Mouse (Mus musculus) thymus, postnatal 10 days (tissue): ENCODE measurements around the gene Sapcd1.

Experiments
- DNase-seq, 2 experiments: peaks; one replicate each; pipeline ENCODE4 v3.0.0; 2021; ENCODE audit warnings: low spot score in 2 of 2

Sapcd1 gene

DNA sequence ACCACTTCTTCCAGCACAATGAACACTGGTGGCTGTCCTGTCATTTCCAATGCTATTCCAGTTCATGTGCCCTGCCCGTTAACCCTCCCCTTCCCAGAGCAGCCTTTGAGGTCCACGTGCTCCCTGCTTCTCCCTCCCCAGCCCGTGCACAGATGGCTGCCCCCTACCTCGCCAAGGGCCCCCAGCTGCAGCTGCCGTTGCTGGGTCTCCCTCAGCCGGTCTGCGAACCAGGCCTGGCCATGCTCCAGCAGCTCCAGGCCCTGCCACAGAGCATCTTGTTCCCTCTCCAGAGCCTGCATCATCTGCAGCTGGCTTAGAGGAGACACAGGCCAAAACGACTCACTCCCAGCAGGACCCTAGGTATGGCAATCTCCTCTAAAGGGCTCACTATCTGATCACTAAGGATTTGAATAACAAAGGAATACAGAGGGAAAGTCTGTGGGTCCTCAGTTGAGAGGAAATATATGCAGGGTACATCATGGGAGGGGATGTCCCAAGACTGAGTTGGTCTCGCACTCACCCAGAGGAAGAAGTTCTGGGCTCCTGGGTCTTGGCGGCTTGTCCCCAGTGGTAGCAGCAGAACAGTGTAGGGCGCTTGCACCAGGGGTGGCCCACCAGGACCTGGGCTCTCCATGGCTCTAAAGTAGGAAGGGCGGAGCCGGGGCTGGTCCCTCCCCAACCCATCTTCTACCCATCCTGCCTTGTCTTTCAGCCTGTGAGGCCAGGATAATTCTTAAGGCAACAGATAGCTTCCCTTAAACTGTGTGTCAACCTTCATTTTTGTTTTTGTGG is at the start of gene Sapcd1:
Sapcd1 (minus strand) TSS at position 740 of the 792 bp plus-strand sequence.
- DNase-seq: no peak

- DNase-seq: no peak
These were observed 49.5 kb upstream of the Sapcd1 start for GRCm38 (mm10) chr17:35077285-35077684.

GRCm38 (mm10) chr17:35076507-35077176 is 48.8 kb upstream of the Sapcd1 start, which contains the start of gene Ly6g6e:
TSS of gene Ly6g6e (plus strand) at chr17:35076902.
- no peak for DNase-seq

GRCm38 (mm10) chr17:35074097-35074496 is 46.3 kb upstream of the Sapcd1 start:
- DNase-seq: peak; percentile 24 to 37

DNA sequence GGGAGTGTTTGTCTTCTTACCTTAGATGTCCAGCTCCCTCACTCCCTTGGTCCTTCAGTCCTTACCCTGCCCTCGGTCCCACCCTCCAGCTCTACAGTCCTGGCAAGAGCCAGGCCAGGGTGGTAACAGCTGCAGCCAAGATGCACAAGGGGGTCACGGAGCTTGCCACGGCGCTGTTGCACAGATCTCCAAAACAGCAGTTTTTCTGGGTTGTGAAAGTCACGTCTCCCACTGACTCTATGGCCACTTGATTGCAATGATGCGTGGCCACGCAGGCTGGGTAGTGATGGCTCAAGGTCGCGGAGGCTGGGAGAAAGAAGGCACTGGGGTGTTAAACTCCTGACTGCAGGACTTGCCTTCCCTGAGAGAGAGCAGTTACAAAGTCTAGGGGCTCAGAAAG is 43.6 kb upstream of the Sapcd1 start:
- DNase-seq: no peak

DNA sequence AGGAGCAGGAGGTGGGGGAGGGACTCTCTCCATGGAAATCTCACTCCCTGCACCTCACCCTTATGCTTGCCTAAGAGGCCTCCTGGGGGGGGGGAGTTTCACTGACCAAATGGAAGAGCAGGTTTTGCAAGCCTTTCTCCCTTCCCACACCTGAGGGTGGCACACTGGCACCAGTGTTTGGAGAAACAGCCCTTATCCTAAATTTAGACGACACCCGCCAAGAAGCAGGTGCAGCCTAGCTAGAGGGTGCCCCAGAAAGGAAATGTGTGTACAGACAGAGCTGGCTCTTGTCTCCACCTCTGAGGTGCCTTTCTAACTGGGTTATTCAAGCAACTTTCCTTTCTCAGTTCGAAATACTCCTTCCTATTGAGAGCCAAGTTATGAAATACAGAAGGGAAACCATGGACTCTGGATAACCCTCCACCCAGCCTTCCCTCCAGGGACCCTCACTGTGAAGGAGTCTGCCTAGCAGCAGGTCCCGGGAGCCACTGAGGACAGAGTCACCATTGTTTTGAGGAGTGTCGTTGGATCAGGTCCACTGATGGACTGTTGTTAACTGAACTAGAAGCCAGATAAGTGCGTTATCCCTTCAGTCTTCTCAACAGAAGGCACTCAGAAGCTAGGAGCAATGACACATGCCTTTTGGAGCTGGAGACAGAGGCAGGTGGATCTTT is 42.9 kb upstream of the Sapcd1 start:
- DNase-seq: peak; percentile 68 to 78

DNA sequence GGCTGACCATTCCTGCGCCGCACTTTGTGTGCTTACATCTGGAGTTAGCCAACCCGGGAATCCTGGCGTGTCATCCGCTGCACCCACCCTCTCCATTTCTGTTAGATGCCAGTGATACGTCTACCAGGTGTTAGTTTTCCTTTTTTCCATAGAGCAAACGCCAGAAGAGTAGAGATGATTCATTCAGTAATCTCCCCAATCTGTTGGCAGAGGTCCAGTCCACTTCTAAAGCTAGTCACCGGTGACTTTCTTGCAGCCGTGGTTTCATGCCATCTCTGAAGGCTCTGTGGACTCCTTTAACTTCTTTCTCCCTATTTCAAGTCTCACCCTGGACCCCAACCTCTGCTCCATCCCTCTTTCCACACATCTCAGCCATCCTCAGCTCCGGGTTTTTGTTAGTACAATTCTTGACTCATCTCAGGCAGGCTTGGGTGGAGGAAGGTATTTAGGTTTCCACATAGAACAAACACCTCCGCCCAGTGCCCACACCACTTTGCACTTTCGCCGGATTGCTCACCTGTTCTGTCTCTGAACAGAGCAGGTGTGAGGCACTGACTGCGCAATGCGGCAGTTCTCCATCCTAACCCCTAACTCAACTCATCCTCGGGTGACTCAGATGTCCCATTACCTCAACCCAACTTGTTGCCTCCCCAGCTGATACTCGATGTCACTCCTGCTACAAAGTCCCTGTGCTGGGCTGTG is 40.5 kb upstream of the Sapcd1 start:
- no peak for DNase-seq

DNA sequence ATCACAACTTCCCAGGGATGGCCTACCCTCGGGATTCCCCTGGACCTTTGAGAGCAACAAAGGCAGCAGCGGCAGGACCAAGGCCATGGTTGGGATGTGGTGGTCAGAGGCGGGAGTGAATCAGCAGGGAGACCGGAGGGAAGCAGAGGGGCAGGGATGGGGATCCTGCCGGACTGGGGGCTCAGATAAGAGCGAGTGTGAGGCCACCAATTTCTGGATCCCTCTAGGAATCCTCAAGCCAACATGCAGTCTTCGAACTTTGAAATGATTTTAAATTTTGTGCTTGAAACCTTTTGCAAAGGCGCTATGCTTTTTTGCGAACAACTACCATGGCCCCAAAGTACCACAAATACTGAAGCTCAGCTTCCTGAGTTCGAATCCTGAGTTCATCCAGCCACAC is 38.3 kb upstream of the Sapcd1 start, which contains the start of gene Mpig6b:
Mpig6b (minus strand) TSS at position 101 of the 400 bp plus-strand sequence.
- DNase-seq: no peak

- DNase-seq: no peak
These were observed 37.4 kb upstream of the Sapcd1 start, which contains the start of gene Ly6g6c for GRCm38 (mm10) chr17:35064951-35065947. TSS of gene Ly6g6c (plus strand) at chr17:35065388.

DNA sequence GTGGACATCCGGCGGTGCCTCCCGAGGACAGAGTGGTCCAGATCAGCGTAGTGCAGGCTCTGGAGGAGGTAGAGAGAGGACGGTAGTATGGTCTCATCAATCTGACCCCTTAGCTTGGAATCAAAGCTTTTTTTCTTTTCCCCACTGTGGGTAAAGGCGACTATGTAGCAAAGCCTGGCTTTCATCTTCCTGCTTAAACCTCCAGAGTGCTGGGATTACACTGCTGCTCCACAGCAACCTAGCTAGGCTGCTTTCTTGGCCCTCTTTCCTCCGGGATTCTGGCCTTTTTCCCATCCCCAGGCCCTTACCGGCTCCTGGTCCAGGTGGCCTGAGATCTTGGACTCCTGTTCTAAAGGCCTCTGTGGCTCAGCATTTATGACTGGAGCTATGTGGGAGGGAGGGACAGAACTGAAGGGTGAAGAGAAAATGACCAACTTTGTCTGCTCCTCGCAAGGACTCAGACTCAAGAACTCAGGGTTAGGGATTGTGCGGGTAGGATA is 36.6 kb upstream of the Sapcd1 start:
- DNase-seq: no peak

GRCm38 (mm10) chr17:35063466-35063865 is 35.6 kb upstream of the Sapcd1 start:
- DNase-seq: no peak

DNA sequence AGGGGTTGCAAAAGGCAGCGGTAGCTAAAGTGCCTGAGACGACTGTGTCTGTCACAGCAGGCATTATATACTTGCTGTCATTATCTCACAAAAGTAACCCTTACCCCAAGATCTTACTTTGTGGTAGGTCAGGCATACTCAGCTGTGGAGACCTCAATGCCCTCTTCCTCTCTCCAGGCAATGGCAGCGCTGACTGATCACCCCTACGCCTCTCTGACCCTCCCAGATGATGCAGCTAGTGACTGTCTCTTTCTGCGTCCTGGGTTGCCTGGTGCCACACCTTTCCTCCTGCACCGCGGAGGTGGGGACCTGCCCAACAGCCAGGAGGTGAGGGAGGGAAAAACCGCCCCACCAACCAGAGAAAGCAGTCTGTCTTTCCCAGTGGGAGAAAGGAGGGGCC is 33.5 kb upstream of the Sapcd1 start:
- DNase-seq: no peak

GRCm38 (mm10) chr17:35060737-35061297 is 33.0 kb upstream of the Sapcd1 start:
- DNase-seq: no peak

GRCm38 (mm10) chr17:35060071-35060470 is 32.3 kb upstream of the Sapcd1 start:
- DNase-seq: no peak

DNA sequence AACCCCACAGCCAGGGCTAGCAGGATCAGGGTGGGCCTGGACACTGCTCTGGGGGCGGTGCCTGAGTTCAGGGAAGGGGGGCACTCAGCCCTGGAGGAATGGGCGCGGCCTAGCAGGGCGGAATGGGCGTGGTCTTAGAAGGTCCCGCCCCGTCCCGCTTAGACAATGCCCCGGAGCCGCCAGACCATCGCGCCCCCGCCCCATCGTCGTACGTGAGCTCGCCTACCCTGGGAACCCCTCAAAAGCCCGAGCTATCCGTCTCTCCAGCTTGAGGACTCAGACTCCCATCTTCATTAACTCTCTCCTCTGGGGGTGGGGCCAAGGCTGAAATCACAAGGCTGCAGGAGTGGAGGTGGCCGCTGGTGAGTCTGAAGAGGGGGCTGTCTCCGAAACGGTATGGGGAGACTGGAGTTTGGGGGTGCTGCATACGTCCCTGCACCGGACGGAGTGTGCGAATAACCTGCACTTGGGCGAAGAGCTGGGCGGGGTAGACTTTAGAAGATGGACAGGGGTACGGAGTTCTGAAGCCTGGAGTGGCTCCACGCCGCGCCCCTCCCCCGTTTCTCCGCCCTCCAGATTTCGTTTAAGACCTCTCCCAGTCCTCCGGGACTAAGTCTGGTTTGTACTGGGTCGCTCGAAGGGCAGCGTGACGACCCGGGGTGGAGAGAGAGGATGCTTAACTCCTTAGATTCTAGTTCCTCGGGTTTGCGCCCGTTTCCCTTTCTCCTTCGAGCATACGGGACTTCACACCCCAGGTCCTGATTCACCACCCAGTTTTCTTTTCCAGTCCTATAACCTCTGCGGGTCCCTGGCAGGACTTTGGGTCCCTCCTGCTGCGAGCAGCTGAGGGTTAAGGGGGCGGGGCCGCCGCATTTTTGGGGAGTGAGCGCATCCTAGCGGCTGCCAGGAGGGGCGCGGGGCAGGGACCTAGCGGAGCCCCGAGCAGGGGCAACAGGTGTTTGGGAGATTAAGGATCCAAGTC is 31.4 kb upstream of the Sapcd1 start, which contains the start of gene Ddah2:
Ddah2 (plus strand) TSS at position 125 of the 982 bp plus-strand sequence.
- DNase-seq: peak; percentile 84 to 94

- no peak for DNase-seq
These were observed 30.5 kb upstream of the Sapcd1 start for GRCm38 (mm10) chr17:35058316-35058715.

GRCm38 (mm10) chr17:35057090-35057489 is 29.3 kb upstream of the Sapcd1 start:
- no peak for DNase-seq

GRCm38 (mm10) chr17:35055691-35056495 is 28.1 kb upstream of the Sapcd1 start:
- DNase-seq: no peak
